9 mouse cellular contexts compared by ENCODE assay signal in the genomic region with DNA sequence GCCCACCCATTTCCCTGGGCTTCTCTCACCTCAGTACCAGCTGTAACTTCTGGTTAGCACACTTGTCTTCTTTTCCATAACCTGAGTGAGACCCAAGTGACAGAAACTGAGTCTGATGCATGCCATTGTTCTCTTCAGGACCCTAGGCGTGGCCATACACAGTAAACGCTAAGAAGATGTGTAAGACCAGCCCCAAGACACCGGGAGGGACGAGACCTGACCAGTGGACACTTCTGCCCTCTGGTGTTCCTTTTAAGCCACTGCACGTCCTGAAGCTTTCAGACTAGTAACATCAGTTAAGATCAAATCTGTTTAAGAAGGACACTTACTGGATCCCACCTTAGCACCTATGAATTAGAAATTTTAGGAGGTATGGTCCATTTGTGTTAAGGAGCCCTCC. TPM values are rescaled to one million over a fixed set of nuclear protein-coding genes. Genes with fewer than 3 reads are reported as not detected.
DNase-seq lines count a peak whose midpoint lies in the region; ATAC-seq and TF ChIP-seq lines count a peak whose summit lies in the region.
"Had no signal": no experiment of that assay in that cellular context is flagged by ENCODE, and none has a peak within 500 bp of the region (broad histone marks: within the 10 kb centered on the region; RNA-seq: fewer than 3 reads in every experiment).

No protein-coding gene starts in this region.

- no peaks in the 10 kb centered on the region for H3K9me3 ChIP-seq in forebrain, postnatal 0 days (ENCODE audit: low read length)
- no peaks in the 10 kb centered on the region for H3K9me3 ChIP-seq in hindbrain, postnatal 0 days (ENCODE audit: low read length)
- H3K9me3 ChIP-seq in lung, embryonic 14.5 days (ENCODE audit: low read depth, low read length) = no peaks in the 10 kb centered on the region

- no peak for DNase-seq in testis, postnatal 14 days (ENCODE audit: low spot score)
- DNase-seq in brain, embryonic 14.5 days (ENCODE audit: low read depth) = peak; percentile 91
- DNase-seq in forebrain, postnatal 0 days = peak; percentile 86
- DNase-seq in hindbrain, postnatal 0 days (ENCODE audit: low spot score) = peak; percentile 92
- DNase-seq in lung, embryonic 14.5 days = peak; percentile 95
- DNase-seq in ovary, postnatal 14 days (ENCODE audit: low spot score) = peak; percentile 64

- peak; percentile 87; the same call in 1 of the 2 replicates for TF ChIP-seq CTCF in testis, adult 2 months (IDR thresholded peaks at IDR 0.05; ENCODE audit: control insufficient read depth, insufficient read depth, insufficient replicate concordance, low read depth, low read length)
- peak; percentile 93 for TF ChIP-seq CTCF in brain, embryonic 14.5 days (IDR thresholded peaks at IDR 0.05; ENCODE audit: borderline replicate concordance, extremely low read depth, insufficient read depth, insufficient read length)
- TF ChIP-seq CTCF in forebrain, postnatal 0 days (IDR thresholded peaks at IDR 0.05; ENCODE audit: low read depth) = peak; percentile 91
- TF ChIP-seq CTCF in hindbrain, postnatal 0 days (IDR thresholded peaks at IDR 0.05; ENCODE audit: low read depth) = peak; percentile 97
- TF ChIP-seq CTCF in lung, embryonic 14.5 days (IDR thresholded peaks at IDR 0.05; ENCODE audit: low read depth) = peak; percentile 98

- H3K27ac ChIP-seq in testis, adult 2 months (ENCODE audit: control insufficient read depth, insufficient read depth, low read depth, low read length) = no peak overlapping the region
- H3K27ac ChIP-seq in forebrain, postnatal 0 days (ENCODE audit: low read depth, low read length) = no peak overlapping the region
- H3K27ac ChIP-seq in hindbrain, postnatal 0 days = no peak overlapping the region
- no peak overlapping the region for H3K27ac ChIP-seq in lung, embryonic 14.5 days (ENCODE audit: low read depth)

- no peak overlapping the region for H3K9ac ChIP-seq in forebrain, postnatal 0 days
- no peak overlapping the region for H3K9ac ChIP-seq in hindbrain, postnatal 0 days (replicated peaks; ENCODE audit: low read length)
- H3K9ac ChIP-seq in lung, embryonic 14.5 days = no peak overlapping the region

- H3K4me3 ChIP-seq in testis, adult 2 months (ENCODE audit: control insufficient read depth, low read depth, low read length) = no peak overlapping the region
- no peak overlapping the region for H3K4me3 ChIP-seq in forebrain, postnatal 0 days (ENCODE audit: low read depth, low read length)
- H3K4me3 ChIP-seq in hindbrain, postnatal 0 days (ENCODE audit: low read length) = no peak overlapping the region
- no peak overlapping the region for H3K4me3 ChIP-seq in lung, embryonic 14.5 days (ENCODE audit: low read depth, low read length)
- H3K4me3 ChIP-seq: myocyte had no signal

- H3K4me1 ChIP-seq in testis, adult 2 months (ENCODE audit: control insufficient read depth, insufficient read depth, low read length) = 0 out of 2 replicates have a peak, but pooled peaks cover 2% of the 10 kb centered on the region
- no peaks in the 10 kb centered on the region for H3K4me1 ChIP-seq in forebrain, postnatal 0 days (ENCODE audit: insufficient read depth)
- peaks cover 10% of the 10 kb centered on the region for H3K4me1 ChIP-seq in hindbrain, postnatal 0 days (ENCODE audit: insufficient read depth, low read length)
- H3K4me1 ChIP-seq in lung, embryonic 14.5 days (ENCODE audit: insufficient read depth) = peaks cover 9% of the 10 kb centered on the region

- no peaks in the 10 kb centered on the region for H3K27me3 ChIP-seq in testis, adult 2 months (ENCODE audit: control insufficient read depth, insufficient read depth, low read length)
- H3K27me3 ChIP-seq in forebrain, postnatal 0 days (ENCODE audit: insufficient read depth, low read length) = no peaks in the 10 kb centered on the region
- no peaks in the 10 kb centered on the region for H3K27me3 ChIP-seq in hindbrain, postnatal 0 days (ENCODE audit: insufficient read depth, low read length)
- H3K27me3 ChIP-seq in lung, embryonic 14.5 days (ENCODE audit: insufficient read depth, low read length) = no peaks in the 10 kb centered on the region

- no peak for TF ChIP-seq POLR2A in testis, adult 2 months (IDR thresholded peaks at IDR 0.05; ENCODE audit: control insufficient read depth, low read depth, low read length)
- TF ChIP-seq POLR2A in brain, embryonic 14.5 days (IDR thresholded peaks at IDR 0.05; ENCODE audit: borderline replicate concordance, extremely low read depth, insufficient read depth, insufficient read length, poor library complexity, severe bottlenecking) = no peak

- H3K36me3 ChIP-seq in testis, adult 2 months (ENCODE audit: control insufficient read depth, insufficient read depth, low read length) = no peaks in the 10 kb centered on the region
- H3K36me3 ChIP-seq in forebrain, postnatal 0 days (ENCODE audit: insufficient read depth) = no peaks in the 10 kb centered on the region
- H3K36me3 ChIP-seq in hindbrain, postnatal 0 days (ENCODE audit: insufficient read depth, low read length) = no peaks in the 10 kb centered on the region
- no peaks in the 10 kb centered on the region for H3K36me3 ChIP-seq in lung, embryonic 14.5 days (ENCODE audit: insufficient read depth)

- ATAC-seq in forebrain, postnatal 0 days = peak; percentile 36
- ATAC-seq in hindbrain, postnatal 0 days = peak; percentile 39; the same call in 1 of the 2 replicates
- no peak for ATAC-seq in lung, embryonic 14.5 days (ENCODE audit: insufficient read depth)
- ATAC-seq in erythroid progenitor cell, adult 5-6 weeks (replicated peaks; ENCODE audit: low FRiP score, poor library complexity, severe bottlenecking) = no peak

- peak overlapping the region; percentile 21; the same call in 1 of the 2 replicates for H3K4me2 ChIP-seq in forebrain, postnatal 0 days (ENCODE audit: low read depth)
- H3K4me2 ChIP-seq in hindbrain, postnatal 0 days (ENCODE audit: low read depth, low read length) = no peak overlapping the region
- H3K4me2 ChIP-seq in lung, embryonic 14.5 days = no peak overlapping the region

- WGBS in forebrain, postnatal 0 days = 2% methylated on average over 5 of the region's 5 CpGs
- WGBS in hindbrain, postnatal 0 days = 3% methylated on average over 5 of the region's 5 CpGs
- 1% methylated on average over 5 of the region's 5 CpGs for WGBS in lung, embryonic 14.5 days

RNA-seq across cellular contexts. Expression of a gene that starts 12.0 kb away (rescaled TPM):
- 17.8 and 18.8 TPM in 2 replicates for polyA plus RNA-seq in testis, adult 2 months (2012; rRNA removed)
- polyA plus RNA-seq in brain, embryonic 14.5 days (2012; rRNA removed) = 187 and 283 TPM in 2 replicates
- total RNA-seq in forebrain, postnatal 0 days (2014; rRNA removed) = 127 and 160 TPM in 2 replicates
- polyA plus RNA-seq in forebrain, postnatal 0 days (2015; fragmentation: Nextera tagmentation; extraction: Ambion mirVana) = 117 and 121 TPM in 2 replicates
- 214 and 215 TPM in 2 replicates for total RNA-seq in hindbrain, postnatal 0 days (2014; rRNA removed)
- polyA plus RNA-seq in hindbrain, postnatal 0 days (2015; fragmentation: Nextera tagmentation; extraction: Ambion mirVana) = 161 TPM in 2 replicates
- polyA plus RNA-seq in lung, embryonic 14.5 days (2014; fragmentation: Nextera tagmentation; extraction: Ambion mirVana) = 663 and 691 TPM in 2 replicates
- 1.1 TPM in 1 of 2 replicates, not detected in the other for total RNA-seq in erythroid progenitor cell, adult 5-6 weeks (2015; ENCODE audit: low replicate concordance)
- total RNA-seq in erythroid progenitor cell, adult 5-6 weeks (2017; ENCODE audit: low replicate concordance) = 1.4 and 1.5 TPM in 2 replicates

RNA-seq across cellular contexts. Expression of a gene that starts 16.1 kb away (rescaled TPM):
- polyA plus RNA-seq in testis, adult 2 months (2012; rRNA removed) = 9.9 and 11.1 TPM in 2 replicates
- 56.3 and 70.2 TPM in 2 replicates for polyA plus RNA-seq in brain, embryonic 14.5 days (2012; rRNA removed)
- total RNA-seq in forebrain, postnatal 0 days (2014; rRNA removed) = 36.2 and 41.2 TPM in 2 replicates
- polyA plus RNA-seq in forebrain, postnatal 0 days (2015; fragmentation: Nextera tagmentation; extraction: Ambion mirVana) = 30.9 and 38.2 TPM in 2 replicates
- 40.5 and 47.6 TPM in 2 replicates for total RNA-seq in hindbrain, postnatal 0 days (2014; rRNA removed)
- 26.7 and 26.8 TPM in 2 replicates for polyA plus RNA-seq in hindbrain, postnatal 0 days (2015; fragmentation: Nextera tagmentation; extraction: Ambion mirVana)
- polyA plus RNA-seq in lung, embryonic 14.5 days (2014; fragmentation: Nextera tagmentation; extraction: Ambion mirVana) = 20.2 and 21.8 TPM in 2 replicates
- total RNA-seq in erythroid progenitor cell, adult 5-6 weeks (2015; ENCODE audit: low replicate concordance) = not detected in 2 replicates
- total RNA-seq in erythroid progenitor cell, adult 5-6 weeks (2017; ENCODE audit: low replicate concordance) = not detected in 2 replicates

Comparison
In these comparisons a context has a peak if more than half of its experiments do, and no peak if none do; other contexts are left out.
1. ATAC-seq: peak in forebrain, postnatal 0 days (single experiment) and hindbrain, postnatal 0 days (single experiment); none in lung, embryonic 14.5 days (single experiment) and erythroid progenitor cell, adult 5-6 weeks (single experiment).
2. Peak in every context shown above with its lines, with median percentiles within 50 percentile points of each other: CTCF ChIP-seq.